ENCODE assay signal across 28 mouse cellular contexts in the genomic region with DNA sequence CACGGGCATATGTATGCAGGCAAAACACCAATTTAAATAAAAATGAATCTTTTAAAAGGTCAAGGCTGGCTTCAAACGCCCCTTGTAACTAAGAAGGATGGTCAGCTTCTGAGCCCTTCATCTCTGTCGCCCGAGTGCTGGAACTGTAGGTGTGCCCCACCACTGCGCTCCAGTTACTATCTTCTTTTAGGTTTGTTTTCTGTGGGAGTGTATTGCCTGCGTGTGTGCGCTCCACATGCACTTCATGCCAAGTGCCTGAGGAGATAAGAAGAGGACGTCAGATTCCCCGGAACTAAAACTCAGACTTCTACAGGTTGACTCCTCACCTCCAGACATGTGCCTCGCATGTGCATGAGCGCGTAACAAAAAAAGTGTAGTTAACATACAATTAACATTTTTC. TPM values are rescaled to one million over a fixed set of nuclear protein-coding genes. Genes with fewer than 3 reads are reported as not detected.
DNase-seq lines count a peak whose midpoint lies in the region; ATAC-seq and TF ChIP-seq lines count a peak whose summit lies in the region.
"Had no signal": no experiment of that assay in that cellular context is flagged by ENCODE, and none has a peak within 500 bp of the region (broad histone marks: within the 10 kb centered on the region; RNA-seq: fewer than 3 reads in every experiment).

No protein-coding gene starts in this region.

- H3K9me3 ChIP-seq in heart, embryonic 10.5 days = no peaks in the 10 kb centered on the region
- no peaks in the 10 kb centered on the region for H3K9me3 ChIP-seq in heart, embryonic 16.5 days (replicated peaks; ENCODE audit: control insufficient read depth, low read length)
- H3K9me3 ChIP-seq in liver, embryonic 14.5 days (ENCODE audit: control insufficient read depth, low read length) = no peaks in the 10 kb centered on the region
- no peaks in the 10 kb centered on the region for H3K9me3 ChIP-seq in kidney, embryonic 16.5 days (ENCODE audit: low read length)
- H3K9me3 ChIP-seq: embryonic facial prominence, embryonic 13.5 days; forebrain, embryonic 10.5 days; forebrain, embryonic 15.5 days; limb, embryonic 12.5 days had no signal

- peak overlapping the region; percentile 7; the same call in 1 of the 2 replicates for H3K27ac ChIP-seq in heart, embryonic 10.5 days
- H3K27ac ChIP-seq in heart, embryonic 16.5 days (ENCODE audit: low read length) = peak overlapping the region; percentile 10; the same call in 1 of the 2 replicates
- H3K27ac ChIP-seq in liver, embryonic 14.5 days = no peak overlapping the region
- no peak overlapping the region for H3K27ac ChIP-seq in kidney, embryonic 16.5 days (ENCODE audit: low read length)
- H3K27ac ChIP-seq: embryonic facial prominence, embryonic 13.5 days; forebrain, embryonic 10.5 days; forebrain, embryonic 15.5 days; hindbrain, embryonic 14.5 days; layer of hippocampus, adult 2 months; left cerebral cortex, adult 2 months; limb, embryonic 12.5 days had no signal

- no peak for TF ChIP-seq CTCF in liver, embryonic 14.5 days (IDR thresholded peaks at IDR 0.05; ENCODE audit: low read depth)

- DNase-seq in heart, embryonic 10.5 days (ENCODE audit: low spot score) = no peak
- DNase-seq in heart, postnatal 4 days = no peak
- DNase-seq in heart, postnatal 14 days = no peak
- DNase-seq in c-Kit-positive CD71-positive TER-119-positive erythroid progenitor cells, embryonic 14.5 days (ENCODE audit: low spot score) = peak; percentile 29
- DNase-seq in liver, embryonic 14.5 days (ENCODE audit: low read depth in 3 of 3, low spot score in 3 of 3) = no peak
- DNase-seq: adrenal gland, postnatal 25 days; cerebellum, adult 18-20 months; cerebellum, postnatal 10 days; kidney, adult 9 months; kidney, postnatal 36 days; lung, postnatal 10 days; spleen, adult 18-20 months; thymus, adult 2 months; thymus, postnatal 4 days had no signal

- no peak for ATAC-seq in heart, embryonic 16.5 days (replicated peaks; ENCODE audit: extremely low read depth, insufficient read depth, low FRiP score)
- peak; percentile 48; the same call in 1 of the 2 replicates for ATAC-seq in liver, embryonic 14.5 days (ENCODE audit: insufficient read depth)
- ATAC-seq in kidney, embryonic 16.5 days (ENCODE audit: low FRiP score, low TSS enrichment) = no peak
- no peak for ATAC-seq in activated CD4-positive, CD25-positive, alpha-beta regulatory T cell, adult 4 months
- ATAC-seq: CD4-positive, CD25-positive, alpha-beta regulatory T cell, adult 4 months; forebrain, embryonic 15.5 days; intestine, postnatal 0 days; midbrain, embryonic 16.5 days had no signal

- intact Hi-C loops in heart, postnatal 14 days (cut with DNase I) = loop anchor here (2.0 kb wide), 1 partner anchor 15 kb away; no protein-coding TSS in a partner anchor

- no peak overlapping the region for H3K4me2 ChIP-seq in heart, embryonic 16.5 days (ENCODE audit: low read depth, low read length)
- H3K4me2 ChIP-seq in liver, embryonic 14.5 days (ENCODE audit: low read depth) = peak overlapping the region; percentile 11; the same call in 1 of the 2 replicates
- no peak overlapping the region for H3K4me2 ChIP-seq in kidney, embryonic 16.5 days (replicated peaks; ENCODE audit: low read depth, low read length)
- H3K4me2 ChIP-seq: embryonic facial prominence, embryonic 13.5 days; forebrain, embryonic 15.5 days; hindbrain, embryonic 14.5 days; limb, embryonic 12.5 days; midbrain, embryonic 11.5 days had no signal

- no peak overlapping the region for H3K4me3 ChIP-seq in heart, embryonic 10.5 days
- no peak overlapping the region for H3K4me3 ChIP-seq in heart, embryonic 16.5 days (ENCODE audit: low read length)
- H3K4me3 ChIP-seq in liver, embryonic 14.5 days (ENCODE audit: insufficient read depth in 1 of 2, low read depth in 2 of 2, low read length in 2 of 2) = no peak overlapping the region
- no peak overlapping the region for H3K4me3 ChIP-seq in kidney, embryonic 16.5 days (ENCODE audit: low read length)
- H3K4me3 ChIP-seq: embryonic facial prominence, embryonic 13.5 days; forebrain, embryonic 10.5 days; forebrain, embryonic 15.5 days; layer of hippocampus, adult 2 months; left cerebral cortex, adult 2 months; limb, embryonic 12.5 days had no signal

- TF ChIP-seq EP300 in liver, embryonic 14.5 days (IDR thresholded peaks at IDR 0.05; ENCODE audit: low read depth) = no peak

- H3K27me3 ChIP-seq in heart, embryonic 10.5 days (ENCODE audit: insufficient read depth, poor library complexity, severe bottlenecking) = no peaks in the 10 kb centered on the region
- H3K27me3 ChIP-seq in heart, embryonic 16.5 days (ENCODE audit: control insufficient read depth, insufficient read depth, low read length) = no peaks in the 10 kb centered on the region
- no peaks in the 10 kb centered on the region for H3K27me3 ChIP-seq in liver, embryonic 14.5 days (ENCODE audit: control insufficient read depth, insufficient read depth, low read length)
- no peaks in the 10 kb centered on the region for H3K27me3 ChIP-seq in kidney, embryonic 16.5 days (ENCODE audit: insufficient read depth, low read length)
- H3K27me3 ChIP-seq: embryonic facial prominence, embryonic 13.5 days; forebrain, embryonic 15.5 days; limb, embryonic 12.5 days had no signal

- 56% methylated on average over 12 of the region's 12 CpGs for WGBS in heart, embryonic 10.5 days
- WGBS in heart, embryonic 16.5 days = 49% methylated on average over 12 of the region's 12 CpGs
- WGBS in liver, embryonic 14.5 days (ENCODE audit: insufficient replicate concordance) = 46% methylated on average over 12 of the region's 12 CpGs
- 91% methylated on average over 12 of the region's 12 CpGs for WGBS in kidney, embryonic 16.5 days

- peaks cover 59% of the 10 kb centered on the region for H3K4me1 ChIP-seq in heart, embryonic 10.5 days
- peaks cover 47% of the 10 kb centered on the region for H3K4me1 ChIP-seq in heart, embryonic 16.5 days (ENCODE audit: control insufficient read depth, insufficient read depth, low read length)
- H3K4me1 ChIP-seq in liver, embryonic 14.5 days (replicated peaks; ENCODE audit: control insufficient read depth in 2 of 2, insufficient read depth in 2 of 2, low read length in 1 of 2) = peaks cover 5 to 23% of the 10 kb centered on the region in 2 experiments
- peaks cover 18% of the 10 kb centered on the region for H3K4me1 ChIP-seq in kidney, embryonic 16.5 days (ENCODE audit: insufficient read depth, low read length)

- H3K9ac ChIP-seq in heart, embryonic 16.5 days (ENCODE audit: low read length) = no peak overlapping the region
- no peak overlapping the region for H3K9ac ChIP-seq in liver, embryonic 14.5 days (replicated peaks)
- H3K9ac ChIP-seq in kidney, embryonic 16.5 days (replicated peaks; ENCODE audit: low read length) = no peak overlapping the region
- H3K9ac ChIP-seq: embryonic facial prominence, embryonic 13.5 days; forebrain, embryonic 15.5 days; hindbrain, embryonic 14.5 days; limb, embryonic 12.5 days had no signal

- no peaks in the 10 kb centered on the region for H3K36me3 ChIP-seq in heart, embryonic 10.5 days
- no peaks in the 10 kb centered on the region for H3K36me3 ChIP-seq in heart, embryonic 16.5 days (ENCODE audit: control insufficient read depth, insufficient read depth)
- no peaks in the 10 kb centered on the region for H3K36me3 ChIP-seq in liver, embryonic 14.5 days (replicated peaks; ENCODE audit: control insufficient read depth, insufficient read depth, low read depth)
- no peaks in the 10 kb centered on the region for H3K36me3 ChIP-seq in kidney, embryonic 16.5 days (ENCODE audit: insufficient read depth, low read length)
- H3K36me3 ChIP-seq: embryonic facial prominence, embryonic 13.5 days; forebrain, embryonic 10.5 days; forebrain, embryonic 15.5 days; limb, embryonic 12.5 days had no signal

RNA-seq across cellular contexts. Expression of a gene that starts 16.5 kb away (rescaled TPM):
- polyA plus RNA-seq in heart, embryonic 10.5 days (2016; fragmentation: Nextera tagmentation; extraction: Ambion mirVana) = 49.1 and 56.0 TPM in 2 replicates
- total RNA-seq in heart, postnatal 4 days (2021) = 100 to 1,000 TPM; 108 to 117 TPM
- polyA plus RNA-seq in heart, embryonic 16.5 days (2015; fragmentation: Nextera tagmentation; extraction: Ambion mirVana) = 53.1 and 54.0 TPM in 2 replicates
- 100 to 1,000 TPM; 118 to 125 TPM for total RNA-seq in heart, postnatal 14 days (2021)
- polyA plus RNA-seq in liver, embryonic 14.5 days (2012; rRNA removed) = 3.9 and 6.1 TPM in 2 replicates
- 6.6 and 9.1 TPM in 2 replicates for polyA plus RNA-seq in liver, embryonic 14.5 days (2014; fragmentation: Nextera tagmentation; extraction: Ambion mirVana)
- polyA plus RNA-seq in kidney, embryonic 16.5 days (2015; fragmentation: Nextera tagmentation; extraction: Ambion mirVana) = 30.1 and 30.5 TPM in 2 replicates
- 10 to 100 TPM; 43.3 to 49.8 TPM for polyA plus RNA-seq in activated CD4-positive, CD25-positive, alpha-beta regulatory T cell, adult 4 months (2017; shearing (Covaris generic))

RNA-seq across cellular contexts. Expression of a gene that starts 53.0 kb away (rescaled TPM):
- 74.5 and 77.0 TPM in 2 replicates for polyA plus RNA-seq in heart, embryonic 10.5 days (2016; fragmentation: Nextera tagmentation; extraction: Ambion mirVana)
- total RNA-seq in heart, postnatal 4 days (2021) = 10 to 100 TPM; 53.1 to 57.6 TPM
- polyA plus RNA-seq in heart, embryonic 16.5 days (2015; fragmentation: Nextera tagmentation; extraction: Ambion mirVana) = 53.5 and 58.5 TPM in 2 replicates
- total RNA-seq in heart, postnatal 14 days (2021) = 10 to 100 TPM; 30.9 to 35.7 TPM
- polyA plus RNA-seq in liver, embryonic 14.5 days (2012; rRNA removed) = 22.7 and 24.2 TPM in 2 replicates
- polyA plus RNA-seq in liver, embryonic 14.5 days (2014; fragmentation: Nextera tagmentation; extraction: Ambion mirVana) = 30.0 and 33.5 TPM in 2 replicates
- 69.3 and 78.6 TPM in 2 replicates for polyA plus RNA-seq in kidney, embryonic 16.5 days (2015; fragmentation: Nextera tagmentation; extraction: Ambion mirVana)
- polyA plus RNA-seq in activated CD4-positive, CD25-positive, alpha-beta regulatory T cell, adult 4 months (2017; shearing (Covaris generic)) = 10 to 100 TPM; 55.2 to 55.4 TPM

Comparison
In these comparisons a context has a peak if more than half of its experiments do, and no peak if none do; other contexts are left out.
1. H3K27ac ChIP-seq: peak in heart, embryonic 10.5 days (single experiment) and heart, embryonic 16.5 days (single experiment); none in liver, embryonic 14.5 days (single experiment) and kidney, embryonic 16.5 days (single experiment).